Mouse (Mus musculus): Measurements from ENCODE around the gene Trappc3. TPM values are rescaled to one million over a fixed set of nuclear protein-coding genes. Genes with fewer than 3 reads are reported as not detected.
A peak's percentile ranks its signal among the peaks of the same experiment; 100 is the strongest.
"Not testable (repeated sequence)": the region's sequence is repeated elsewhere in the genome, so short reads cannot be mapped to it uniquely, and the experiment has no call there.

Trappc3 gene
- polyA plus RNA-seq (2016; fragmentation: Nextera tagmentation; extraction: Ambion mirVana), result 104 and 108 TPM in 2 replicates

- Histone ChIP-seq H3K4me1 (peaks cover 52% of the 10 kb centered on the region), H3K27ac (peak within 1 kb of the TSS; percentile 25; the same call in 1 of the 2 replicates), H3K9me3 (no peaks in the 10 kb centered on the region), H3K27me3 (0 out of 2 replicates have a peak, but pooled peaks cover 6% of the 10 kb centered on the region), H3K4me3 (replicated peaks) (peak within 1 kb of the TSS; percentile 74), H3K9ac (peak within 1 kb of the TSS; percentile 79), H3K36me3 (replicated peaks) (no peaks in the 10 kb centered on the region), H3K4me2 (peak within 1 kb of the TSS; percentile 73)
- WGBS, result under 1% methylated on average over 46 of the region's 46 CpGs
- peak; percentile 96 for ATAC-seq (ENCODE audit: low FRiP score)
These were observed at the start of gene Trappc3 for GRCm38 (mm10) chr4:126262119-126262807. TSS of gene Trappc3 (plus strand) at chr4:126262325.

- H3K4me3 ChIP-seq (replicated peaks), result no peak overlapping the region
- no peaks in the 10 kb centered on the region for H3K36me3 ChIP-seq (replicated peaks)
- H3K9ac ChIP-seq, result no peak overlapping the region
- H3K27ac ChIP-seq, result no peak overlapping the region
- H3K9me3 ChIP-seq, result no peaks in the 10 kb centered on the region
- H3K4me2 ChIP-seq, result no peak overlapping the region
- H3K27me3 ChIP-seq, result no peaks in the 10 kb centered on the region
- WGBS, result 88% methylated on average over 6 of the region's 6 CpGs
- no peaks in the 10 kb centered on the region for H3K4me1 ChIP-seq
- ATAC-seq (ENCODE audit: low FRiP score), result no peak
These were observed 44.4 kb upstream of the Trappc3 start for GRCm38 (mm10) chr4:126217771-126218170.

- not testable (repeated sequence) for H3K27me3 ChIP-seq; H3K27ac ChIP-seq; H3K9ac ChIP-seq; ATAC-seq (ENCODE audit: low FRiP score); H3K36me3 ChIP-seq (replicated peaks); H3K9me3 ChIP-seq; H3K4me2 ChIP-seq; H3K4me3 ChIP-seq (replicated peaks); H3K4me1 ChIP-seq
- 76% methylated on average over 3 of the region's 3 CpGs for WGBS
These were observed 42.6 kb upstream of the Trappc3 start for GRCm38 (mm10) chr4:126219540-126219939.

- WGBS, result 92% methylated on average over 10 of the region's 10 CpGs
- no peaks in the 10 kb centered on the region for H3K36me3 ChIP-seq (replicated peaks)
These were observed 42.1 kb upstream of the Trappc3 start for GRCm38 (mm10) chr4:126220045-126220444.

GRCm38 (mm10) chr4:126222631-126223030 lies 39.5 kb upstream of the Trappc3 start:
- Histone ChIP-seq H3K9ac (no peak overlapping the region), H3K27ac (no peak overlapping the region), H3K9me3 (no peaks in the 10 kb centered on the region), H3K4me3 (replicated peaks) (no peak overlapping the region), H3K36me3 (replicated peaks) (no peaks in the 10 kb centered on the region), H3K4me2 (no peak overlapping the region), H3K27me3 (0 out of 2 replicates have a peak, but pooled peaks cover 5% of the 10 kb centered on the region), H3K4me1 (peaks cover 6% of the 10 kb centered on the region)
- no peak for ATAC-seq (ENCODE audit: low FRiP score)
- WGBS, result 84% methylated on average over 11 of the region's 11 CpGs

More at GRCm38 (mm10) chr4:126220045-126220444, 42.1 kb upstream of the Trappc3 start:
- Histone ChIP-seq H3K27me3 (no peaks in the 10 kb centered on the region), H3K4me1 (no peaks in the 10 kb centered on the region), H3K4me2 (no peak overlapping the region), H3K27ac (no peak overlapping the region), H3K9me3 (no peaks in the 10 kb centered on the region), H3K9ac (no peak overlapping the region), H3K4me3 (replicated peaks) (no peak overlapping the region)
- no peak for ATAC-seq (ENCODE audit: low FRiP score)

- Histone ChIP-seq H3K27me3 (0 out of 2 replicates have a peak, but pooled peaks cover 9% of the 10 kb centered on the region), H3K27ac (no peak overlapping the region), H3K36me3 (replicated peaks) (peaks cover 19% of the 10 kb centered on the region), H3K4me3 (replicated peaks) (no peak overlapping the region), H3K9me3 (no peaks in the 10 kb centered on the region), H3K4me2 (no peak overlapping the region), H3K4me1 (peaks cover 10% of the 10 kb centered on the region), H3K9ac (no peak overlapping the region)
- peak; percentile 6; the same call in 1 of the 2 replicates for ATAC-seq (ENCODE audit: low FRiP score)
- WGBS, result 56% methylated on average over 12 of the region's 12 CpGs
These were observed 35.5 kb upstream of the Trappc3 start for GRCm38 (mm10) chr4:126226640-126227039.

GRCm38 (mm10) chr4:126227077-126227761 lies 34.9 kb upstream of the Trappc3 start:
- peak overlapping the region; percentile 47 for H3K4me2 ChIP-seq
- 9% methylated on average over 18 of the region's 18 CpGs for WGBS
- peak overlapping the region; percentile 25; the same call in 1 of the 2 replicates for H3K9ac ChIP-seq
- 0 out of 2 replicates have a peak, but pooled peaks cover 9% of the 10 kb centered on the region for H3K27me3 ChIP-seq
- peaks cover 10% of the 10 kb centered on the region for H3K4me1 ChIP-seq
- H3K36me3 ChIP-seq (replicated peaks), result peaks cover 25% of the 10 kb centered on the region
- H3K27ac ChIP-seq, result no peak overlapping the region
- peak overlapping the region; percentile 9; the same call in 1 of the 2 replicates for H3K4me3 ChIP-seq (replicated peaks)
- no peaks in the 10 kb centered on the region for H3K9me3 ChIP-seq
- peak; percentile 81; the same call in 1 of the 2 replicates for ATAC-seq (ENCODE audit: low FRiP score)

- Histone ChIP-seq H3K27ac (no peak overlapping the region), H3K36me3 (replicated peaks) (peaks cover 34% of the 10 kb centered on the region), H3K4me3 (replicated peaks) (no peak overlapping the region), H3K9ac (no peak overlapping the region), H3K4me2 (no peak overlapping the region), H3K27me3 (0 out of 2 replicates have a peak, but pooled peaks cover 9% of the 10 kb centered on the region), H3K4me1 (peaks cover 10% of the 10 kb centered on the region), H3K9me3 (no peaks in the 10 kb centered on the region)
- 17% methylated on average over 5 of the region's 5 CpGs for WGBS
- ATAC-seq (ENCODE audit: low FRiP score), result no peak
These were observed 34.0 kb upstream of the Trappc3 start for GRCm38 (mm10) chr4:126228144-126228543.

GRCm38 (mm10) chr4:126229900-126230299 lies 32.2 kb upstream of the Trappc3 start:
- ATAC-seq (ENCODE audit: low FRiP score), result no peak
- Histone ChIP-seq H3K36me3 (replicated peaks) (peaks cover 52% of the 10 kb centered on the region), H3K4me3 (replicated peaks) (no peak overlapping the region), H3K27ac (no peak overlapping the region), H3K4me1 (peaks cover 10% of the 10 kb centered on the region), H3K9ac (no peak overlapping the region), H3K4me2 (no peak overlapping the region), H3K27me3 (0 out of 2 replicates have a peak, but pooled peaks cover 9% of the 10 kb centered on the region), H3K9me3 (no peaks in the 10 kb centered on the region)
- WGBS, result 78% methylated on average over 7 of the region's 7 CpGs

GRCm38 (mm10) chr4:126233676-126234308 lies 28.3 kb upstream of the Trappc3 start:
- WGBS, result 93% methylated on average over 29 of the region's 29 CpGs
- H3K9ac ChIP-seq, result no peak overlapping the region
- no peak overlapping the region for H3K27ac ChIP-seq
- H3K4me3 ChIP-seq (replicated peaks), result no peak overlapping the region
- no peaks in the 10 kb centered on the region for H3K27me3 ChIP-seq
- peaks cover 91% of the 10 kb centered on the region for H3K36me3 ChIP-seq (replicated peaks)
- no peak overlapping the region for H3K4me2 ChIP-seq
- no peak for ATAC-seq (ENCODE audit: low FRiP score)
- H3K9me3 ChIP-seq, result no peaks in the 10 kb centered on the region
- peaks cover 10% of the 10 kb centered on the region; the same call in 1 of the 2 replicates for H3K4me1 ChIP-seq

- Histone ChIP-seq H3K4me1 (peaks cover 10% of the 10 kb centered on the region; the same call in 1 of the 2 replicates), H3K9ac (no peak overlapping the region), H3K9me3 (no peaks in the 10 kb centered on the region), H3K27ac (no peak overlapping the region), H3K4me3 (replicated peaks) (no peak overlapping the region), H3K27me3 (no peaks in the 10 kb centered on the region), H3K36me3 (replicated peaks) (peaks cover 97% of the 10 kb centered on the region), H3K4me2 (no peak overlapping the region)
- WGBS, result 90% methylated on average over 18 of the region's 18 CpGs
- no peak for ATAC-seq (ENCODE audit: low FRiP score)
These were observed 27.5 kb upstream of the Trappc3 start for GRCm38 (mm10) chr4:126234496-126235175.
